Mouse (Mus musculus) naive thymus-derived CD4-positive, alpha-beta T cell, adult 5 months (primary cell): ENCODE data around the gene Gm11492. TPM values are rescaled to one million over a fixed set of nuclear protein-coding genes. Genes with fewer than 3 reads are reported as not detected.

Experiments
- polyA plus RNA-seq: library from polyadenylated mRNA; unstranded; fragments of 100-300 nt; shearing (Covaris generic); gene quantifications from one replicate; pipeline ENCODE4 v1.2.1, GENCODE M21; 2017

Gm11492 gene
- not detected for polyA plus RNA-seq

DNA sequence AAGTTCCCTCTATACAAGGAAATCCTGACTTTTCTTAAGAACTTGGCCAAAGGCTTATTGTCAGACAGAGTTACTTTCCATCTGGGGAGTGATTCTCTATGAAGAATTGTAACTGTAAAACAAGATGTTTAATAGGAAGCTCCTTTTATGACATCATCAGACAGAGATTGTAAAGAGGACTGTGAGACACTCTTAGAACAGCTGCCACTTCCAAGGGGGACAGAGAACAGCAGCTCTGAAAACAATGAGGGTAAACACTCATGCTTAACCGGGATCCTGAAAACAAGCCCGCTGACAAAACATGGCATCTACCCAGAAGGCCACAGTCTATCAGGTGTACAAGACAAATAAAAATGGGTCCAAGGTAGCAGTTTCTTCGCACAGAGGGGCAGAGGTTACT lies at the start of gene Gm11492:
Gm11492 (plus strand) TSS at position 153 of the 400 bp plus-strand sequence.

DNA sequence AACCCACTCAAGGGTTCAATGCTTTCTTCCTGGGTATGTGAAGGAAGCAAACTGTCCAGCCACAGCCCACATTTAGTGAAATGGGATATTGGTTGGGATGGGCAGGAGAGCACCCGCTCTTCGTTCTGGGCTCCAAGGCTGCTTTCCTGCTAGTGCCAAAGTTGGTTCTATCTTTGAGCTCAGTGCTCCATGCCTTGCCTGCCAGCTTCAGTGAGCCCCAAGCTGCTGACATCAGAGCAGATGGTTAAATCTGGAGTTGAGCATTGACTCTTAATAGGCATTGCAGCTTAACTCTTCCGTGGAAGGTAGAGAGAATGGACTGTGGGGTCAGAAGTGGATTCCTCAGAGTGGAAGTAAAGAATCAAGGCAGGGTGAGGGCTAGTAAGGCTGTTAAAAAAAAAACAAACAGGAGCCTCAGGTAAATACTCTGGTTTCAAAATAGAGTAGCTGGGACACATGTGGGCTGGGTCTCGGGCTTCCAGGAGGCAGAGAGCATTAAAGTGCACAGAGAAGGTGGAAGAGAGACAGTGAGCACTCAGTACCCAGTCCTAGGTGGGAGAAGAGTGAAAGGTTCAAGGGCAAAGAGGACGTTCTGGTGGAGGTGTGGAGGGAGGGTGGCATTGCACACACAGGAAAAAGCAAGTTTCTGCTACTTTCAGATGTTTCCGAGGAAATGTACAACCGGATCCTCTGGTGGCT lies 2.0 kb downstream of the Gm11492 start, which contains the start of gene Sept4:
Sept4 (plus strand) TSS at position 649 of the 699 bp plus-strand sequence.

DNA sequence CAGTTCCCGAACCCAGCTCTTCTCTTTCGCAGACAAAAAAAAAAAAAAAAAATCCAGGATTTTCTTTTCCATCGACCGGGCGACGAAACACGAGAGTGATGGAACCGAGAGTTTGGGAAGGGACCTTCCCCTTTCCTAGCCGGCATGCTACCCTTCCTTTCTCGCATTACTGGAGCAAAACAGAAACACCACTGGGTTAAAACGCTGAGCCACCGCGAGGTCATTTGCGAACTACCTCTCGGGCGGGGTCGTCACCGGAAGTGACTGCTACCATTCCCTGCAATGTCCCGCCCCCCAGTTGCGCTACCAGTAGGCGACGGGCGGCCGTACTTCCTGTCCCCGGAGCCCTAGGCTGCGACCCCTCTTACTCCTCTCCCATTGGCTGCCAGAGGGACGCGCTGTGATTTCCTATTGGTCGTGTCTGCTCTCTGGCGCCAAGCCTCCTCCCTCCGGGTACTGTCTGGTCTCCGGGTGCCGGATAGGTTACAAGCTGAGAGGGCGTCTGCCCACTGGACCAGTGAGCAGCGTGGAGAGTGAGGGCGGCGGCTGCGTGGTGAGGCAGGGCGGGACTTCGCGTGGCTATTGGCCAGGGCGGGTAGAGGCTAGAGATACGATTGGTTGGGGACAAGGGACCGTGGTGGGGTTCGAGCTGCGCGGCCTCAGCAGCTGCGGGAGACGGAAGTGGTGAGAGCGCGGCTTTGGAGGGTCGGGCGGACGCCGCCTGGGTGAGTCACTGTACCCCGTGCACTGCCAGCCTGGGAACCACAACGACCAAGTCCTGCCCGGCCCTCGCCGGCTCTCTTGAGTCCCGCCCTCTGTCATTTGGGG lies 25.3 kb downstream of the Gm11492 start, which contains the start of gene Mtmr4:
Mtmr4 (plus strand) TSS at position 637 of the 828 bp plus-strand sequence.

DNA sequence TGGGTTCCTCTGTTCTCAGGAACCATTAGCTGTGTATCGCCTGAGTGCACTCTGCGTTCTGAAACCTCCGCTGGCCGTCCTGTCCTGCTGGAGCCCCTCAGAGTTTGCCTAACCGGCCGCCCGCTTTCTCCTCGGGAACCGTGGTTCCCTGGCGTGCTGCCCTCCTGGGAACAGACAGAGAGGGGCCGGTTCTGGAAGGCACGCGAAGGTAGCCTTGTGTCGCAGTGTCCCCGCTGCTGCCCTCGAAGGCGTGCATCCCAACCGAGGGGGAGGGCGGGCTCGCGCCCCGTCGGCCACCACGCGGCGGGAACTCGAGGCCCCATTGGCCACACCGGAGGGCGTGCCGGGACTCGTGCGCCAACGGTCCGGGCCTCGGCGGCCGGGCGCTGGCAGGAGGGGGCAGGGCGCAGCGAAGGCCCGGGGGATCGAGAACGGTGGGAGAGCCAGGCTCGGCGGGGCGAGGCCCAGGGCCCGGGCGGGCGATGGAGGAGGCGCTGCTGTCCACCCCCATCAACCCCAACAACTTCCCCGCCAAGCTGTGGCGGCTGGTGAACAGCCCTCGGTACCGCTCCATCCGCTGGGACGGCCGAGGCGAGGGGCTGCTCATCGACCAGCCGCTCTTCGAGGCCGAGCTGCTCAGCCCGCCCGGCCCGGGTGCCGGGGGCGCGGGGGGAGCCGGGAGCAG lies 50.5 kb downstream of the Gm11492 start, which contains the start of gene Hsf5:
Hsf5 (plus strand) TSS at position 375 of the 685 bp plus-strand sequence.

Other genes starting within 250 kb of the Gm11492 start
- gene Ppm1e, start 207.6 kb upstream of the Gm11492 start, polyA plus RNA-seq = not detected
- 0.78 TPM for gene Rad51c, start 161.7 kb upstream of the Gm11492 start, polyA plus RNA-seq
- gene Tex14, start 161.6 kb upstream of the Gm11492 start, polyA plus RNA-seq = 0.22 TPM
- 1.8 TPM for gene Sept4, start 2.2 kb downstream of the Gm11492 start, polyA plus RNA-seq
- gene Mtmr4, start 25.5 kb downstream of the Gm11492 start, polyA plus RNA-seq = 25.7 TPM
- not detected for gene Hsf5, start 50.5 kb downstream of the Gm11492 start, polyA plus RNA-seq
- 5.7 TPM for gene Rnf43, start 96.1 kb downstream of the Gm11492 start, polyA plus RNA-seq
- 506 TPM for gene Supt4a, start 170.9 kb downstream of the Gm11492 start, polyA plus RNA-seq
- 2.3 TPM for gene Tspoap1, start 193.9 kb downstream of the Gm11492 start, polyA plus RNA-seq
- gene Mpo, start 226.9 kb downstream of the Gm11492 start, polyA plus RNA-seq = not detected